Mouse (Mus musculus) spleen, adult 2 months (tissue): ENCODE data around the gene 4933428G20Rik.

Source experiments
- CTCF ChIP-seq: fragments of 200-500 bp; IDR thresholded peaks from 2 replicates; pipeline ENCODE4 v1.5.1; 2011; ENCODE audit warnings: mild to moderate bottlenecking, inconsistent platforms; ENCODE audit not compliant: insufficient read depth, insufficient read length, insufficient replicate concordance; ENCODE audit errors: extremely low read depth
- POLR2A ChIP-seq: fragments of 200-500 bp; IDR thresholded peaks from 2 replicates; pipeline ENCODE4 v1.6.1; 2011; ENCODE audit warnings: low read depth, low read length, inconsistent platforms

GRCm38 (mm10) chr11:97528282-97528808 is 28.2 kb upstream of the 4933428G20Rik start:
- TF ChIP-seq CTCF (no peak), POLR2A (no peak)
